Mouse (Mus musculus): Measurements from ENCODE around the gene Klhl9.

- TF ChIP-seq CTCF (IDR thresholded peaks at IDR 0.05; ENCODE audit: control insufficient read depth, insufficient read depth, insufficient read length) (no peak), MYOG (IDR thresholded peaks at IDR 0.05; ENCODE audit: control insufficient read depth, extremely low read depth, insufficient read length) (no peak), CEBPB (IDR thresholded peaks at IDR 0.05; ENCODE audit: low read depth) (no peak), MYOD1 (IDR thresholded peaks at IDR 0.05; ENCODE audit: control insufficient read depth, insufficient read length, low read depth) (no peak)
Measured at GRCm38 (mm10) chr4:88723497-88724090, 1.3 kb upstream of the Klhl9 start.
